Mouse (Mus musculus): ENCODE measurements at regions not wholly inside any gene's neighbourhood (a gene's known extent, or its start where the extent isn't known, plus 50 kb on each side); places are given as distances from the start of the nearest gene placed in this dataset.
"Not testable (repeated sequence)": the region's sequence is repeated elsewhere in the genome, so short reads cannot be mapped to it uniquely, and the experiment has no call there.

GRCm38 (mm10) chr17:82674593-82674992, 540.5 kb upstream of the Pkdcc start:
- no peak for ATAC-seq (ENCODE audit: extremely low read depth, insufficient number of reproducible peaks, low FRiP score, poor library complexity, severe bottlenecking)
- Histone ChIP-seq H3K4me3 (ENCODE audit: low read depth, low read length) (no peak overlapping the region), H3K27me3 (ENCODE audit: insufficient read depth, low read length) (no peaks in the 10 kb centered on the region), H3K9me3 (replicated peaks) (no peaks in the 10 kb centered on the region; the same call in 1 of the 2 replicates), H3K4me1 (ENCODE audit: insufficient read depth, low read depth, low read length) (no peaks in the 10 kb centered on the region), H3K36me3 (replicated peaks) (no peaks in the 10 kb centered on the region)
- TF ChIP-seq TAL1 (conservative IDR thresholded peaks at IDR 0.05; ENCODE audit: low read depth, low read length) (no peak), GATA1 (IDR thresholded peaks at IDR 0.05; ENCODE audit: borderline replicate concordance, low read length) (no peak), CTCF (IDR thresholded peaks at IDR 0.05; ENCODE audit: low read depth, low read length) (no peak)
- no peak for DNase-seq (ENCODE audit: low spot score)

GRCm38 (mm10) chr17:82666557-82666956, 548.5 kb upstream of the Pkdcc start:
- H3K4me3 ChIP-seq (ENCODE audit: low read depth, low read length); H3K4me1 ChIP-seq (ENCODE audit: insufficient read depth, low read depth, low read length); DNase-seq (ENCODE audit: low spot score); H3K36me3 ChIP-seq (replicated peaks); H3K9me3 ChIP-seq (replicated peaks); ATAC-seq (ENCODE audit: extremely low read depth, insufficient number of reproducible peaks, low FRiP score, poor library complexity, severe bottlenecking); H3K27me3 ChIP-seq (ENCODE audit: insufficient read depth, low read length): not testable (repeated sequence)

GRCm38 (mm10) chr17:82664352-82664751, 550.7 kb upstream of the Pkdcc start:
- TF ChIP-seq GATA1 (IDR thresholded peaks at IDR 0.05; ENCODE audit: borderline replicate concordance, low read length): no peak
- TF ChIP-seq CTCF (IDR thresholded peaks at IDR 0.05; ENCODE audit: low read depth, low read length): no peak
- no peak for TF ChIP-seq TAL1 (conservative IDR thresholded peaks at IDR 0.05; ENCODE audit: low read depth, low read length)
- TF ChIP-seq GATA2 (IDR thresholded peaks at IDR 0.05; ENCODE audit: borderline replicate concordance, low read depth, low read length): no peak
- no peak for TF ChIP-seq POLR2AphosphoS5 (IDR thresholded peaks at IDR 0.05; ENCODE audit: insufficient replicate concordance, low read depth, low read length)
- no peak for ATAC-seq (ENCODE audit: extremely low read depth, insufficient number of reproducible peaks, low FRiP score, poor library complexity, severe bottlenecking)
- no peaks in the 10 kb centered on the region for H3K27me3 ChIP-seq (ENCODE audit: insufficient read depth, low read length)
- H3K9me3 ChIP-seq (replicated peaks): 0 out of 2 replicates have a peak, but pooled peaks cover 2% of the 10 kb centered on the region
- H3K36me3 ChIP-seq (replicated peaks): no peaks in the 10 kb centered on the region
- H3K4me1 ChIP-seq (ENCODE audit: insufficient read depth, low read depth, low read length): no peaks in the 10 kb centered on the region
- no peak overlapping the region for H3K4me3 ChIP-seq (ENCODE audit: low read depth, low read length)
- no peak for DNase-seq (ENCODE audit: low spot score)

- H3K4me3 ChIP-seq (ENCODE audit: low read depth, low read length): no peak overlapping the region
- DNase-seq (ENCODE audit: low spot score) (no peak), ATAC-seq (ENCODE audit: extremely low read depth, insufficient number of reproducible peaks, low FRiP score, poor library complexity, severe bottlenecking) (no peak)
- H3K9me3 ChIP-seq (replicated peaks): peaks cover 5% of the 10 kb centered on the region; the same call in 1 of the 2 replicates
- no peaks in the 10 kb centered on the region for H3K27me3 ChIP-seq (ENCODE audit: insufficient read depth, low read length)
- no peaks in the 10 kb centered on the region for H3K4me1 ChIP-seq (ENCODE audit: insufficient read depth, low read depth, low read length)
- H3K36me3 ChIP-seq (replicated peaks): no peaks in the 10 kb centered on the region
- TF ChIP-seq GATA1 (IDR thresholded peaks at IDR 0.05; ENCODE audit: borderline replicate concordance, low read length): no peak
- TF ChIP-seq CTCF (IDR thresholded peaks at IDR 0.05; ENCODE audit: low read depth, low read length): no peak
- no peak for TF ChIP-seq GATA2 (IDR thresholded peaks at IDR 0.05; ENCODE audit: borderline replicate concordance, low read depth, low read length)
- no peak for TF ChIP-seq TAL1 (conservative IDR thresholded peaks at IDR 0.05; ENCODE audit: low read depth, low read length)
- no peak for TF ChIP-seq POLR2AphosphoS5 (IDR thresholded peaks at IDR 0.05; ENCODE audit: insufficient replicate concordance, low read depth, low read length)
These were observed 578.5 kb upstream of the Pkdcc start for GRCm38 (mm10) chr17:82636459-82637189.

- no peaks in the 10 kb centered on the region for H3K27me3 ChIP-seq (ENCODE audit: insufficient read depth, low read length)
- peaks cover 5% of the 10 kb centered on the region; the same call in 1 of the 2 replicates for H3K9me3 ChIP-seq (replicated peaks)
- ATAC-seq (ENCODE audit: extremely low read depth, insufficient number of reproducible peaks, low FRiP score, poor library complexity, severe bottlenecking) (peak; percentile 22; the same call in 1 of the 2 replicates), DNase-seq (ENCODE audit: low spot score) (no peak)
- H3K4me3 ChIP-seq (ENCODE audit: low read depth, low read length): no peak overlapping the region
- H3K4me1 ChIP-seq (ENCODE audit: insufficient read depth, low read depth, low read length): no peaks in the 10 kb centered on the region
- no peaks in the 10 kb centered on the region for H3K36me3 ChIP-seq (replicated peaks)
- TF ChIP-seq GATA1 (IDR thresholded peaks at IDR 0.05; ENCODE audit: borderline replicate concordance, low read length): no peak
- no peak for TF ChIP-seq TAL1 (conservative IDR thresholded peaks at IDR 0.05; ENCODE audit: low read depth, low read length)
- no peak for TF ChIP-seq CTCF (IDR thresholded peaks at IDR 0.05; ENCODE audit: low read depth, low read length)
- no peak for TF ChIP-seq GATA2 (IDR thresholded peaks at IDR 0.05; ENCODE audit: borderline replicate concordance, low read depth, low read length)
- no peak for TF ChIP-seq POLR2AphosphoS5 (IDR thresholded peaks at IDR 0.05; ENCODE audit: insufficient replicate concordance, low read depth, low read length)
These were observed 579.2 kb upstream of the Pkdcc start for GRCm38 (mm10) chr17:82635849-82636248.

- DNase-seq (ENCODE audit: low spot score) (no peak), ATAC-seq (ENCODE audit: extremely low read depth, insufficient number of reproducible peaks, low FRiP score, poor library complexity, severe bottlenecking) (no peak)
- no peak for TF ChIP-seq GATA2 (IDR thresholded peaks at IDR 0.05; ENCODE audit: borderline replicate concordance, low read depth, low read length)
- no peak for TF ChIP-seq CTCF (IDR thresholded peaks at IDR 0.05; ENCODE audit: low read depth, low read length)
- no peaks in the 10 kb centered on the region for H3K4me1 ChIP-seq (ENCODE audit: insufficient read depth, low read depth, low read length)
- no peaks in the 10 kb centered on the region for H3K9me3 ChIP-seq (replicated peaks)
- no peak overlapping the region for H3K4me3 ChIP-seq (ENCODE audit: low read depth, low read length)
- H3K36me3 ChIP-seq (replicated peaks): no peaks in the 10 kb centered on the region
- H3K27me3 ChIP-seq (ENCODE audit: insufficient read depth, low read length): no peaks in the 10 kb centered on the region
These were observed 608.4 kb upstream of the Pkdcc start for GRCm38 (mm10) chr17:82606642-82607175.
